Mouse (Mus musculus): ENCODE data around the gene Axl. TPM values are rescaled to one million over a fixed set of nuclear protein-coding genes. Genes with fewer than 3 reads are reported as not detected.

The Axl gene
- polyA plus RNA-seq, 1 experiment from 2014 or later: 16.7 TPM

GRCm38 (mm10) chr7:25785752-25786151, 2.8 kb downstream of the Axl start:
- Histone ChIP-seq H3K4me1 (ENCODE audit: control insufficient read depth, insufficient read depth, low read length) (peaks cover 10% of the 10 kb centered on the region), H3K4me2 (ENCODE audit: low read length) (no peak overlapping the region), H3K36me3 (ENCODE audit: control insufficient read depth, insufficient read depth, low read length) (no peaks in the 10 kb centered on the region), H3K27me3 (replicated peaks; ENCODE audit: control insufficient read depth, insufficient read depth, low read length) (no peaks in the 10 kb centered on the region), H3K27ac (ENCODE audit: low read depth, low read length) (no peak overlapping the region), H3K9me3 (replicated peaks; ENCODE audit: control insufficient read depth, low read length) (no peaks in the 10 kb centered on the region), H3K9ac (ENCODE audit: low read length) (no peak overlapping the region), H3K4me3 (ENCODE audit: low read depth, low read length) (no peak overlapping the region)
- 73% methylated on average over 4 of the region's 4 CpGs for WGBS
- no peak for DNase-seq (ENCODE audit: low spot score)
- no peak for ATAC-seq

GRCm38 (mm10) chr7:25784808-25785207, 3.7 kb downstream of the Axl start:
- Histone ChIP-seq H3K27ac (ENCODE audit: low read depth, low read length) (no peak overlapping the region), H3K4me1 (ENCODE audit: control insufficient read depth, insufficient read depth, low read length) (peaks cover 10% of the 10 kb centered on the region), H3K9me3 (replicated peaks; ENCODE audit: control insufficient read depth, low read length) (no peaks in the 10 kb centered on the region), H3K9ac (ENCODE audit: low read length) (no peak overlapping the region), H3K36me3 (ENCODE audit: control insufficient read depth, insufficient read depth, low read length) (no peaks in the 10 kb centered on the region), H3K4me3 (ENCODE audit: low read depth, low read length) (no peak overlapping the region), H3K27me3 (replicated peaks; ENCODE audit: control insufficient read depth, insufficient read depth, low read length) (no peaks in the 10 kb centered on the region), H3K4me2 (ENCODE audit: low read length) (no peak overlapping the region)
- WGBS: 39% methylated on average over 1 of the region's 1 CpGs
- DNase-seq (ENCODE audit: low spot score): no peak
- ATAC-seq: no peak

- DNase-seq (ENCODE audit: low spot score): no peak
- Histone ChIP-seq H3K9ac (ENCODE audit: low read length) (no peak overlapping the region), H3K36me3 (ENCODE audit: control insufficient read depth, insufficient read depth, low read length) (no peaks in the 10 kb centered on the region), H3K4me3 (ENCODE audit: low read depth, low read length) (no peak overlapping the region), H3K4me2 (ENCODE audit: low read length) (no peak overlapping the region), H3K27ac (ENCODE audit: low read depth, low read length) (no peak overlapping the region), H3K4me1 (ENCODE audit: control insufficient read depth, insufficient read depth, low read length) (peaks cover 10% of the 10 kb centered on the region), H3K27me3 (replicated peaks; ENCODE audit: control insufficient read depth, insufficient read depth, low read length) (no peaks in the 10 kb centered on the region), H3K9me3 (replicated peaks; ENCODE audit: control insufficient read depth, low read length) (no peaks in the 10 kb centered on the region)
- WGBS: 72% methylated on average over 8 of the region's 8 CpGs
- no peak for ATAC-seq
These were observed 4.8 kb downstream of the Axl start for GRCm38 (mm10) chr7:25783746-25784145.

GRCm38 (mm10) chr7:25782744-25783143, 5.8 kb downstream of the Axl start:
- no peak for ATAC-seq
- peak; percentile 31 for DNase-seq (ENCODE audit: low spot score)
- H3K36me3 ChIP-seq (ENCODE audit: control insufficient read depth, insufficient read depth, low read length): no peaks in the 10 kb centered on the region
- no peak overlapping the region for H3K27ac ChIP-seq (ENCODE audit: low read depth, low read length)
- WGBS: 75% methylated on average over 6 of the region's 6 CpGs
- no peaks in the 10 kb centered on the region for H3K27me3 ChIP-seq (replicated peaks; ENCODE audit: control insufficient read depth, insufficient read depth, low read length)
- peaks cover 8% of the 10 kb centered on the region for H3K4me1 ChIP-seq (ENCODE audit: control insufficient read depth, insufficient read depth, low read length)
- H3K9ac ChIP-seq (ENCODE audit: low read length): no peak overlapping the region
- no peak overlapping the region for H3K4me2 ChIP-seq (ENCODE audit: low read length)
- H3K9me3 ChIP-seq (replicated peaks; ENCODE audit: control insufficient read depth, low read length): no peaks in the 10 kb centered on the region
- H3K4me3 ChIP-seq (ENCODE audit: low read depth, low read length): no peak overlapping the region

- ATAC-seq (peak; percentile 37), DNase-seq (ENCODE audit: low spot score) (no peak)
- peak overlapping the region; percentile 59; the same call in 1 of the 2 replicates for H3K27ac ChIP-seq (ENCODE audit: low read depth, low read length)
- peak overlapping the region; percentile 54 for H3K9ac ChIP-seq (ENCODE audit: low read length)
- H3K27me3 ChIP-seq (replicated peaks; ENCODE audit: control insufficient read depth, insufficient read depth, low read length): no peaks in the 10 kb centered on the region
- peaks cover 5% of the 10 kb centered on the region for H3K4me1 ChIP-seq (ENCODE audit: control insufficient read depth, insufficient read depth, low read length)
- H3K4me2 ChIP-seq (ENCODE audit: low read length): peak overlapping the region; percentile 51
- WGBS: 54% methylated on average over 11 of the region's 11 CpGs
- H3K4me3 ChIP-seq (ENCODE audit: low read depth, low read length): peak overlapping the region; percentile 21
- no peaks in the 10 kb centered on the region for H3K9me3 ChIP-seq (replicated peaks; ENCODE audit: control insufficient read depth, low read length)
- H3K36me3 ChIP-seq (ENCODE audit: control insufficient read depth, insufficient read depth, low read length): no peaks in the 10 kb centered on the region
These were observed 6.4 kb downstream of the Axl start for GRCm38 (mm10) chr7:25781937-25782610.

- no peaks in the 10 kb centered on the region for H3K9me3 ChIP-seq (replicated peaks; ENCODE audit: control insufficient read depth, low read length)
- H3K4me1 ChIP-seq (ENCODE audit: control insufficient read depth, insufficient read depth, low read length): peaks cover 5% of the 10 kb centered on the region
- DNase-seq (ENCODE audit: low spot score) (peak; percentile 72), ATAC-seq (peak; percentile 81)
- H3K27me3 ChIP-seq (replicated peaks; ENCODE audit: control insufficient read depth, insufficient read depth, low read length): no peaks in the 10 kb centered on the region
- H3K4me2 ChIP-seq (ENCODE audit: low read length): peak overlapping the region; percentile 51
- peak overlapping the region; percentile 54 for H3K9ac ChIP-seq (ENCODE audit: low read length)
- H3K36me3 ChIP-seq (ENCODE audit: control insufficient read depth, insufficient read depth, low read length): no peaks in the 10 kb centered on the region
- 19% methylated on average over 31 of the region's 33 CpGs for WGBS
- H3K27ac ChIP-seq (ENCODE audit: low read depth, low read length): peak overlapping the region; percentile 59; the same call in 1 of the 2 replicates
- H3K4me3 ChIP-seq (ENCODE audit: low read depth, low read length): peak overlapping the region; percentile 21
These were observed 7.1 kb downstream of the Axl start for GRCm38 (mm10) chr7:25781321-25781936.

- Histone ChIP-seq H3K9me3 (replicated peaks; ENCODE audit: control insufficient read depth, low read length) (no peaks in the 10 kb centered on the region), H3K36me3 (ENCODE audit: control insufficient read depth, insufficient read depth, low read length) (no peaks in the 10 kb centered on the region), H3K27ac (ENCODE audit: low read depth, low read length) (peak overlapping the region; percentile 59), H3K4me1 (ENCODE audit: control insufficient read depth, insufficient read depth, low read length) (peaks cover 5% of the 10 kb centered on the region), H3K9ac (ENCODE audit: low read length) (no peak overlapping the region; the same call in 1 of the 2 replicates), H3K27me3 (replicated peaks; ENCODE audit: control insufficient read depth, insufficient read depth, low read length) (no peaks in the 10 kb centered on the region), H3K4me3 (ENCODE audit: low read depth, low read length) (no peak overlapping the region), H3K4me2 (ENCODE audit: low read length) (no peak overlapping the region)
- no peak for DNase-seq (ENCODE audit: low spot score)
- 50% methylated on average over 4 of the region's 4 CpGs for WGBS
- no peak for ATAC-seq
These were observed 7.8 kb downstream of the Axl start for GRCm38 (mm10) chr7:25780753-25781152.

GRCm38 (mm10) chr7:25780021-25780420, 8.5 kb downstream of the Axl start:
- Histone ChIP-seq H3K4me2 (ENCODE audit: low read length) (no peak overlapping the region), H3K4me3 (ENCODE audit: low read depth, low read length) (no peak overlapping the region), H3K36me3 (ENCODE audit: control insufficient read depth, insufficient read depth, low read length) (no peaks in the 10 kb centered on the region), H3K9ac (ENCODE audit: low read length) (no peak overlapping the region), H3K27me3 (replicated peaks; ENCODE audit: control insufficient read depth, insufficient read depth, low read length) (no peaks in the 10 kb centered on the region), H3K27ac (ENCODE audit: low read depth, low read length) (no peak overlapping the region), H3K4me1 (ENCODE audit: control insufficient read depth, insufficient read depth, low read length) (peaks cover 5% of the 10 kb centered on the region), H3K9me3 (replicated peaks; ENCODE audit: control insufficient read depth, low read length) (no peaks in the 10 kb centered on the region)
- ATAC-seq (no peak), DNase-seq (ENCODE audit: low spot score) (no peak)
- WGBS: 85% methylated on average over 5 of the region's 5 CpGs

GRCm38 (mm10) chr7:25768229-25768628, 20.3 kb downstream of the Axl start:
- Histone ChIP-seq H3K4me1 (ENCODE audit: control insufficient read depth, insufficient read depth, low read length) (no peaks in the 10 kb centered on the region), H3K27ac (ENCODE audit: low read depth, low read length) (no peak overlapping the region), H3K9ac (ENCODE audit: low read length) (no peak overlapping the region), H3K4me2 (ENCODE audit: low read length) (no peak overlapping the region), H3K4me3 (ENCODE audit: low read depth, low read length) (no peak overlapping the region), H3K36me3 (ENCODE audit: control insufficient read depth, insufficient read depth, low read length) (peaks cover 20% of the 10 kb centered on the region), H3K9me3 (replicated peaks; ENCODE audit: control insufficient read depth, low read length) (no peaks in the 10 kb centered on the region), H3K27me3 (replicated peaks; ENCODE audit: control insufficient read depth, insufficient read depth, low read length) (no peaks in the 10 kb centered on the region)
- DNase-seq (ENCODE audit: low spot score) (no peak), ATAC-seq (no peak)
- 92% methylated on average over 5 of the region's 5 CpGs for WGBS

Data from forebrain, embryonic 14.5 days (tissue).